Mouse (Mus musculus): ENCODE results near the gene Dok5. TPM values are rescaled to one million over a fixed set of nuclear protein-coding genes. Genes with fewer than 3 reads are reported as not detected.

Gene Dok5
- polyA plus RNA-seq, 2 experiments: 10.8 to 11.9 TPM

GRCm38 (mm10) chr2:170837824-170838557 is 106.4 kb downstream of the Dok5 start:
- H3K4me2 ChIP-seq (replicated peaks; ENCODE audit: low read depth, low read length, severe bottlenecking): no peak overlapping the region
- DNase-seq (ENCODE audit: low spot score) (no peak), ATAC-seq (ENCODE audit: low FRiP score, low read depth) (no peak)
- H3K4me3 ChIP-seq (replicated peaks; ENCODE audit: low read length): no peak overlapping the region
- no peaks in the 10 kb centered on the region for H3K36me3 ChIP-seq (ENCODE audit: control insufficient read depth, insufficient read depth, low read length)
- H3K9me3 ChIP-seq (ENCODE audit: control insufficient read depth, low read length): no peaks in the 10 kb centered on the region
- TF ChIP-seq POLR2A (IDR thresholded peaks at IDR 0.05; ENCODE audit: borderline replicate concordance, extremely low read depth, insufficient read depth, insufficient read length): no peak
- H3K27ac ChIP-seq (replicated peaks; ENCODE audit: low read depth, low read length): no peak overlapping the region
- no peak overlapping the region for H3K9ac ChIP-seq (ENCODE audit: low read depth, low read length, severe bottlenecking)
- no peaks in the 10 kb centered on the region for H3K4me1 ChIP-seq (ENCODE audit: control insufficient read depth, insufficient read depth, low read length)
- 43% methylated on average over 12 of the region's 12 CpGs for WGBS
- no peaks in the 10 kb centered on the region for H3K27me3 ChIP-seq (ENCODE audit: control insufficient read depth, insufficient read depth, low read length)

- no peaks in the 10 kb centered on the region for H3K36me3 ChIP-seq (ENCODE audit: control insufficient read depth, insufficient read depth, low read length)
- H3K4me1 ChIP-seq (ENCODE audit: control insufficient read depth, insufficient read depth, low read length): no peaks in the 10 kb centered on the region
- no peaks in the 10 kb centered on the region for H3K9me3 ChIP-seq (ENCODE audit: control insufficient read depth, low read length)
- H3K9ac ChIP-seq (ENCODE audit: low read depth, low read length, severe bottlenecking): no peak overlapping the region
- DNase-seq (ENCODE audit: low spot score) (no peak), ATAC-seq (ENCODE audit: low FRiP score, low read depth) (peak; percentile 78)
- WGBS: 67% methylated on average over 13 of the region's 13 CpGs
- H3K4me2 ChIP-seq (replicated peaks; ENCODE audit: low read depth, low read length, severe bottlenecking): no peak overlapping the region
- no peak overlapping the region for H3K4me3 ChIP-seq (replicated peaks; ENCODE audit: low read length)
- no peaks in the 10 kb centered on the region for H3K27me3 ChIP-seq (ENCODE audit: control insufficient read depth, insufficient read depth, low read length)
- no peak overlapping the region for H3K27ac ChIP-seq (replicated peaks; ENCODE audit: low read depth, low read length)
- TF ChIP-seq POLR2A (IDR thresholded peaks at IDR 0.05; ENCODE audit: borderline replicate concordance, extremely low read depth, insufficient read depth, insufficient read length): no peak
These were observed 109.9 kb downstream of the Dok5 start for GRCm38 (mm10) chr2:170841441-170841965.

GRCm38 (mm10) chr2:170845511-170845910 is 113.9 kb downstream of the Dok5 start:
- Histone ChIP-seq H3K9ac (ENCODE audit: low read depth, low read length, severe bottlenecking) (no peak overlapping the region), H3K9me3 (ENCODE audit: control insufficient read depth, low read length) (no peaks in the 10 kb centered on the region), H3K27me3 (ENCODE audit: control insufficient read depth, insufficient read depth, low read length) (no peaks in the 10 kb centered on the region), H3K4me2 (replicated peaks; ENCODE audit: low read depth, low read length, severe bottlenecking) (no peak overlapping the region), H3K36me3 (ENCODE audit: control insufficient read depth, insufficient read depth, low read length) (no peaks in the 10 kb centered on the region), H3K4me1 (ENCODE audit: control insufficient read depth, insufficient read depth, low read length) (no peaks in the 10 kb centered on the region), H3K4me3 (replicated peaks; ENCODE audit: low read length) (no peak overlapping the region), H3K27ac (replicated peaks; ENCODE audit: low read depth, low read length) (no peak overlapping the region)
- no peak for DNase-seq (ENCODE audit: low spot score)
- no peak for TF ChIP-seq POLR2A (IDR thresholded peaks at IDR 0.05; ENCODE audit: borderline replicate concordance, extremely low read depth, insufficient read depth, insufficient read length)
- WGBS: 78% methylated on average over 10 of the region's 10 CpGs
- ATAC-seq (ENCODE audit: low FRiP score, low read depth): no peak

- Histone ChIP-seq H3K9ac (ENCODE audit: low read depth, low read length, severe bottlenecking) (no peak overlapping the region), H3K27me3 (ENCODE audit: control insufficient read depth, insufficient read depth, low read length) (no peaks in the 10 kb centered on the region), H3K9me3 (ENCODE audit: control insufficient read depth, low read length) (no peaks in the 10 kb centered on the region), H3K4me2 (replicated peaks; ENCODE audit: low read depth, low read length, severe bottlenecking) (no peak overlapping the region), H3K4me3 (replicated peaks; ENCODE audit: low read length) (no peak overlapping the region), H3K27ac (replicated peaks; ENCODE audit: low read depth, low read length) (no peak overlapping the region), H3K36me3 (ENCODE audit: control insufficient read depth, insufficient read depth, low read length) (no peaks in the 10 kb centered on the region), H3K4me1 (ENCODE audit: control insufficient read depth, insufficient read depth, low read length) (no peaks in the 10 kb centered on the region)
- no peak for TF ChIP-seq POLR2A (IDR thresholded peaks at IDR 0.05; ENCODE audit: borderline replicate concordance, extremely low read depth, insufficient read depth, insufficient read length)
- WGBS: 95% methylated on average over 4 of the region's 4 CpGs
- ATAC-seq (ENCODE audit: low FRiP score, low read depth): no peak
- no peak for DNase-seq (ENCODE audit: low spot score)
These were observed 118.5 kb downstream of the Dok5 start for GRCm38 (mm10) chr2:170850058-170850457.

- TF ChIP-seq POLR2A (IDR thresholded peaks at IDR 0.05; ENCODE audit: borderline replicate concordance, extremely low read depth, insufficient read depth, insufficient read length): no peak
- H3K4me2 ChIP-seq (replicated peaks; ENCODE audit: low read depth, low read length, severe bottlenecking): no peak overlapping the region
- WGBS: 89% methylated on average over 6 of the region's 6 CpGs
- no peaks in the 10 kb centered on the region for H3K36me3 ChIP-seq (ENCODE audit: control insufficient read depth, insufficient read depth, low read length)
- no peak overlapping the region for H3K9ac ChIP-seq (ENCODE audit: low read depth, low read length, severe bottlenecking)
- H3K9me3 ChIP-seq (ENCODE audit: control insufficient read depth, low read length): no peaks in the 10 kb centered on the region
- no peaks in the 10 kb centered on the region for H3K4me1 ChIP-seq (ENCODE audit: control insufficient read depth, insufficient read depth, low read length)
- H3K4me3 ChIP-seq (replicated peaks; ENCODE audit: low read length): no peak overlapping the region
- DNase-seq (ENCODE audit: low spot score) (no peak), ATAC-seq (ENCODE audit: low FRiP score, low read depth) (no peak)
- no peak overlapping the region for H3K27ac ChIP-seq (replicated peaks; ENCODE audit: low read depth, low read length)
- H3K27me3 ChIP-seq (ENCODE audit: control insufficient read depth, insufficient read depth, low read length): no peaks in the 10 kb centered on the region
These were observed 120.7 kb downstream of the Dok5 start for GRCm38 (mm10) chr2:170852337-170852736.
